Mouse (Mus musculus): ENCODE measurements at regions not wholly inside any gene's neighbourhood (a gene's known extent, or its start where the extent isn't known, plus 50 kb on each side); places are given as distances from the start of the nearest gene placed in this dataset.
A peak's percentile ranks its signal among the peaks of the same experiment; 100 is the strongest.

- H3K9me3 ChIP-seq (ENCODE audit: control insufficient read depth, low read length) = no peaks in the 10 kb centered on the region
- ATAC-seq (ENCODE audit: low FRiP score) (no peak), DNase-seq (ENCODE audit: low spot score) (no peak)
- H3K4me3 ChIP-seq (ENCODE audit: low read depth, low read length) = no peak overlapping the region
- WGBS = 43% methylated on average over 1 of the region's 1 CpGs
- H3K9ac ChIP-seq (ENCODE audit: low read depth, low read length) = no peak overlapping the region
- no peaks in the 10 kb centered on the region for H3K4me1 ChIP-seq (replicated peaks; ENCODE audit: control insufficient read depth, insufficient read depth, low read length)
- no peaks in the 10 kb centered on the region for H3K36me3 ChIP-seq (ENCODE audit: control insufficient read depth, insufficient read depth, low read length)
- no peak overlapping the region for H3K4me2 ChIP-seq (replicated peaks; ENCODE audit: low read depth, low read length)
- H3K27me3 ChIP-seq (ENCODE audit: control insufficient read depth, insufficient read depth, low read length) = no peaks in the 10 kb centered on the region
- H3K27ac ChIP-seq (ENCODE audit: low read depth, low read length) = no peak overlapping the region
These were observed 764.5 kb downstream of the Vgll3 start for GRCm38 (mm10) chr16:66579551-66579950.

DNA sequence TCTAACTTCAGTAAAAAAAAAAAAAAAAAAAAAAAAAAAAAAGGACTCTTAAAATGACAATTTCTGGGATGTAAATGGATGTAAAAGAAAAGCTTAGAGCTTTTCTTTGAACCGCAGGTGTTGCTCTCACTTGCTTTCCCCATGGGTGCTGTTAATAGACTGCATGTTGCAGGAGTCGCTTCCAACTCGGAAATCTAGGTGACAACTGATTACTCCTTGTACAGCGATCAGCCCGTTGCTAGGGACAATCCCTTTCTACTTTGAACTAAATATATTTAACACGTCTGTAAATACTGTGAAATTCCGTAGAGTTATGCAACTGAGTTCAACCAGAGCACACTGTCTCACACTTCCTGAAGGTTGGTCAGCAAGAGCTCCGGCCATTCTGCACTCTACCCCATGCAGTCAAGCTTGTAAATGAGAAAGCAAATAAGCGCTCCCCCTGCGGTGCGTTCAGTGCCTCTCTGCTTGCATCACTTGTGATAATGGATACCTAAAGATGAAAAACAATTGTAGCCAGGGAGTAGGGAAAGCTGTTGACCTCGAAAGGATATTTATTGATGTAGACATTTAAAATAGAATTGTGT is 770.7 kb downstream of the Vgll3 start:
- Histone ChIP-seq H3K9ac (ENCODE audit: low read depth, low read length) (no peak overlapping the region), H3K4me1 (replicated peaks; ENCODE audit: control insufficient read depth, insufficient read depth, low read length) (no peaks in the 10 kb centered on the region), H3K27ac (ENCODE audit: low read depth, low read length) (no peak overlapping the region), H3K4me3 (ENCODE audit: low read depth, low read length) (no peak overlapping the region), H3K27me3 (ENCODE audit: control insufficient read depth, insufficient read depth, low read length) (no peaks in the 10 kb centered on the region), H3K9me3 (ENCODE audit: control insufficient read depth, low read length) (no peaks in the 10 kb centered on the region), H3K36me3 (ENCODE audit: control insufficient read depth, insufficient read depth, low read length) (no peaks in the 10 kb centered on the region), H3K4me2 (replicated peaks; ENCODE audit: low read depth, low read length) (peak overlapping the region; percentile 19; the same call in 1 of the 2 replicates)
- ATAC-seq (ENCODE audit: low FRiP score) (peak; percentile 71), DNase-seq (ENCODE audit: low spot score) (peak; percentile 31)
- WGBS = 7% methylated on average over 12 of the region's 12 CpGs

DNA sequence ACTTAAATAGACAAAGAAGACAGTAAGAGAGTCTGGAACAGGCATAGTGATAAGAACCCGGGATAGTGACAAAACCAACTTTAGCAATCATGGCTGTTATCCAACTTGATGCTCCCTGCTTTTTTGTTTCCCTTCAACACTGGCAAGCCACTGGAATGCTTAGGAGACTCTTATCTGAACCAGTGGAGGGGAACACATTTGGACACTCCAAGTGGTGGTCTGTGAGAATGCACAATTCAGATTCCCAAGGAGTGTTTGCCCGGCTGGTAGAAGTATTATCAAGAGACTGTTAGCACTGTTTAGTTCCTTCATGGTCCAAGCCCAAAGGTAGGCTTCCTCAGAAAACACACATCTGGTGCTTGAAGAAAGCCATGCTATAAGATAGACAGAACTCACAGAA is 787.2 kb downstream of the Vgll3 start:
- DNase-seq (ENCODE audit: low spot score) = peak; percentile 13
- Histone ChIP-seq H3K4me1 (replicated peaks; ENCODE audit: control insufficient read depth, insufficient read depth, low read length) (no peaks in the 10 kb centered on the region), H3K4me2 (replicated peaks; ENCODE audit: low read depth, low read length) (no peak overlapping the region), H3K4me3 (ENCODE audit: low read depth, low read length) (no peak overlapping the region), H3K36me3 (ENCODE audit: control insufficient read depth, insufficient read depth, low read length) (no peaks in the 10 kb centered on the region), H3K27me3 (ENCODE audit: control insufficient read depth, insufficient read depth, low read length) (no peaks in the 10 kb centered on the region), H3K27ac (ENCODE audit: low read depth, low read length) (no peak overlapping the region), H3K9ac (ENCODE audit: low read depth, low read length) (no peak overlapping the region), H3K9me3 (ENCODE audit: control insufficient read depth, low read length) (no peaks in the 10 kb centered on the region)
- WGBS = 62% methylated on average over 2 of the region's 2 CpGs
- no peak for ATAC-seq (ENCODE audit: low FRiP score)

DNA sequence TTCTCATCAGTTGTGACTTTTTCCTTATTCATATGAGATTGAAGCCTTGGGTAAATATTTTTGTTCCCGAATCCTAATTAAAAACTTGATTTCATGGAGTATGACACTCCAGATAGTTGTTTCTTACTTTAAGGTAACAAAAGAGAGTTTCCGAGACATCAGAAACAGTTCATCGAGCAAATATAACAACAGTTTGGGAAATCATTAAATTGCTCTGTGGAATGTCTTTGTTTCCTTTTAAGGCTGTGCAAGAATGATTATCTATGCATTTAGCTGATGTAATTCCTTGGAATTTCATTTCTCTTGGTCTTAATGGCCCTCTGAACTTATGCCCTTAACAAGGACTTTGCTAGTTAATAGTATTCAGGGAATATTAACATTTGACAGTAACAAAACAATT is 787.6 kb downstream of the Vgll3 start:
- Histone ChIP-seq H3K9ac (ENCODE audit: low read depth, low read length) (no peak overlapping the region), H3K9me3 (ENCODE audit: control insufficient read depth, low read length) (no peaks in the 10 kb centered on the region), H3K4me2 (replicated peaks; ENCODE audit: low read depth, low read length) (no peak overlapping the region), H3K36me3 (ENCODE audit: control insufficient read depth, insufficient read depth, low read length) (no peaks in the 10 kb centered on the region), H3K4me1 (replicated peaks; ENCODE audit: control insufficient read depth, insufficient read depth, low read length) (no peaks in the 10 kb centered on the region), H3K27me3 (ENCODE audit: control insufficient read depth, insufficient read depth, low read length) (no peaks in the 10 kb centered on the region), H3K4me3 (ENCODE audit: low read depth, low read length) (no peak overlapping the region), H3K27ac (ENCODE audit: low read depth, low read length) (no peak overlapping the region)
- ATAC-seq (ENCODE audit: low FRiP score) = no peak
- no peak for DNase-seq (ENCODE audit: low spot score)
- WGBS = 58% methylated on average over 3 of the region's 3 CpGs

DNA sequence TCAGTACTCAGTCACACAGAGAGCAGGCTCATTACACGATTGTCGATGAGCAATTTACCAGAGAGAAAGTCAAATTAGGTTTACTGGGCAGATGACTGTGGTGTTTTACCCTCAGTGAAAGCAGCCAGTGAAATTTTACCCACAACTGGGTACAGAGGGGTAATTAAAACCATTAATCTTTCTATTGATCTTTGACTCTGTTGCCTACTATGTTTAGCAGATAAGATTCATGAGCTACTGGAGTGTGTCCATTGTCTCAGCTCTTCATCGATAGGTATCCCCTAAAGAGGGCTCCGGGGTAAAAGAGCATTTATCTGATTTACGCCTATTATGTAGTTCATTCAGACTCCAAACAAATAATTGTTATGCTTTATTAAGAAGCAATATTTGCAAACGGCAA is 788.8 kb downstream of the Vgll3 start:
- H3K9me3 ChIP-seq (ENCODE audit: control insufficient read depth, low read length) = no peaks in the 10 kb centered on the region
- H3K36me3 ChIP-seq (ENCODE audit: control insufficient read depth, insufficient read depth, low read length) = no peaks in the 10 kb centered on the region
- H3K9ac ChIP-seq (ENCODE audit: low read depth, low read length) = no peak overlapping the region
- ATAC-seq (ENCODE audit: low FRiP score) (peak; percentile 68), DNase-seq (ENCODE audit: low spot score) (no peak)
- no peak overlapping the region for H3K4me3 ChIP-seq (ENCODE audit: low read depth, low read length)
- WGBS = 45% methylated on average over 6 of the region's 6 CpGs
- no peaks in the 10 kb centered on the region for H3K27me3 ChIP-seq (ENCODE audit: control insufficient read depth, insufficient read depth, low read length)
- no peaks in the 10 kb centered on the region for H3K4me1 ChIP-seq (replicated peaks; ENCODE audit: control insufficient read depth, insufficient read depth, low read length)
- no peak overlapping the region for H3K27ac ChIP-seq (ENCODE audit: low read depth, low read length)
- no peak overlapping the region for H3K4me2 ChIP-seq (replicated peaks; ENCODE audit: low read depth, low read length)

All from hindbrain, embryonic 11.5 days (tissue).